Mouse (Mus musculus) stomach, postnatal 0 days (tissue): Measurements from ENCODE around the gene Ncaph2.

Experiments
- CTCF ChIP-seq: IDR thresholded peaks from 2 replicates; pipeline ENCODE4 v1.5.1; 2016; ENCODE audit warnings: antibody characterized with exemption, low read depth, mild to moderate bottlenecking, moderate library complexity
- EP300 ChIP-seq: optimal IDR thresholded peaks from 2 replicates; pipeline ENCODE3; 2016; ENCODE audit warnings: antibody characterized with exemption

- no peak for TF ChIP-seq EP300
- TF ChIP-seq CTCF, result no peak
Observed at GRCm38 (mm10) chr15:89336422-89336821, 19.1 kb upstream of the Ncaph2 start.
